Mouse (Mus musculus): ENCODE data around the gene Ppargc1a. TPM values are rescaled to one million over a fixed set of nuclear protein-coding genes. Genes with fewer than 3 reads are reported as not detected.

The Ppargc1a gene
- polyA plus RNA-seq, 1 experiment from 2014 or later = 78.1 TPM

DNA sequence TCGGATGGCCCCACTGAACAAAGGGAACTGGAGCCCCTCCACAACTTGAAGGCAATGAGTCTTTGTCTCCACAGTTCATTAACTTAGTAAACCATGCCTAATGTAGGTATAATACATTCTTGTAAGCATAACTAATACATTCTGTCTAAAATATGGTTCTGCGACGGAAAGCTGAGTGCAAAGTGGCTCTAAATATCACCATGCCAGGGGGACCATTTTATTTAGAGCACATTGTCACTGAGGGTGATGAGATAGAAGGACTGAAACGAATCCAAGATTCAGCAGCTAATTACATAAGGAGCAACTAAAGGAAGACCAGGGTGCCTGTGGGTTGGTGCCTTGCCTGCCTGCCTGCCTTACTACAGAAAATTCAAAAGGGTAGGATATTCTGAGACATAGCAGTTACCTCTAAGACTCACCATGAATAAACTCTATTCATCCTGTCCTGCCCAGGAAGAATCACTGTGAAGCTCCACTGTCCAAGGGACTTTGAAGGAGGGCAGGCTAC, 92.4 kb downstream of the Ppargc1a start:
- H3K4me2 ChIP-seq (ENCODE audit: low read depth, low read length) = no peak overlapping the region
- no peak overlapping the region for H3K27ac ChIP-seq (ENCODE audit: low read length)
- no peaks in the 10 kb centered on the region for H3K27me3 ChIP-seq (ENCODE audit: control insufficient read depth, insufficient read depth, low read length)
- H3K4me1 ChIP-seq (ENCODE audit: control insufficient read depth, insufficient read depth, low read length) = peaks cover 27% of the 10 kb centered on the region
- H3K36me3 ChIP-seq (ENCODE audit: control insufficient read depth, insufficient read depth) = peaks cover 18% of the 10 kb centered on the region
- H3K4me3 ChIP-seq (ENCODE audit: low read length) = no peak overlapping the region
- 77% methylated on average over 4 of the region's 4 CpGs for WGBS
- H3K9me3 ChIP-seq (replicated peaks; ENCODE audit: control insufficient read depth, low read length) = no peaks in the 10 kb centered on the region
- no peak overlapping the region for H3K9ac ChIP-seq (ENCODE audit: low read length)
- no peak for ATAC-seq (replicated peaks; ENCODE audit: extremely low read depth, insufficient read depth, low FRiP score)

DNA sequence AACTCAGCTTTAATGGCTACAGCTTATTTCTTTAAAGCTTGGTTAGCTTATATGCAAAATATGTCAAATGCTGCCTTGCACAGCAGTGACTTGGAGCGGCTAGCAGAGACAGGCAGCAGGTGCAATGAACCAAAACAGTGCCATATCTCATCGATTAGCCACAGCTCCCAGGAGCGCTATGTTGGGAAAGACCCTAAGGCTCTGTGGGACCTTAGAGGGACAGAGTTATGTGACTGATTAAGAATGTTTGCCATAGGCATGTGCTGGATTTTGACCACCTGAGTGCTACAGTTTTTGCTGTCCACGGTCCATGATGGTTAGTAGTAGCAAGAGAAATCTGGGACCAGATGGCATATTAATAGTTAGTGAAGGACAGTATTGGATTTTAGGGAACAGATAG, 95.9 kb downstream of the Ppargc1a start:
- 85% methylated on average over 4 of the region's 4 CpGs for WGBS
- ATAC-seq (replicated peaks; ENCODE audit: extremely low read depth, insufficient read depth, low FRiP score) = no peak
- peaks cover under 1% of the 10 kb centered on the region for H3K4me1 ChIP-seq (ENCODE audit: control insufficient read depth, insufficient read depth, low read length)
- H3K27me3 ChIP-seq (ENCODE audit: control insufficient read depth, insufficient read depth, low read length) = no peaks in the 10 kb centered on the region
- no peak overlapping the region for H3K9ac ChIP-seq (ENCODE audit: low read length)
- H3K4me2 ChIP-seq (ENCODE audit: low read depth, low read length) = no peak overlapping the region
- H3K36me3 ChIP-seq (ENCODE audit: control insufficient read depth, insufficient read depth) = peaks cover 18% of the 10 kb centered on the region
- no peak overlapping the region for H3K27ac ChIP-seq (ENCODE audit: low read length)
- no peaks in the 10 kb centered on the region for H3K9me3 ChIP-seq (replicated peaks; ENCODE audit: control insufficient read depth, low read length)
- no peak overlapping the region for H3K4me3 ChIP-seq (ENCODE audit: low read length)

DNA sequence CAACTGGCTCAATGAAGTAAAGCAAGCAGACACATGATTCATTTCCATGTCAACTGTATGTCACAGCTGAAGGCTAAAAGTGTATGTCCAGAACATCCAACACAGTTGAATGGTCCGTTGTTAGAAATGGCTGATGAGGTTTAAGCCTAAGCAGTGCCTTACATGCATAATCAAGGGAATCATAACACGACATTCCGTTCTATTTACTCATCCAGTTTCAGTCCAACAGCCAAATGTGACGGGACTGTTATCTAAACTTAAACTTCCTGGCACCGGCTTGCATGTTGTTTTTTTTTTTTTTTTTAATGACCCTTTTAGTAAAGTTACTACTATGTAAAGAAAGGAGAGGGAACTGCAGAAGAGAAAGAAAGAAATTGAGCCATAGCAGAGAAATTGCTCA, 101.5 kb downstream of the Ppargc1a start:
- Histone ChIP-seq H3K9me3 (replicated peaks; ENCODE audit: control insufficient read depth, low read length) (no peaks in the 10 kb centered on the region), H3K36me3 (ENCODE audit: control insufficient read depth, insufficient read depth) (0 out of 2 replicates have a peak, but pooled peaks cover 8% of the 10 kb centered on the region), H3K27me3 (ENCODE audit: control insufficient read depth, insufficient read depth, low read length) (no peaks in the 10 kb centered on the region), H3K27ac (ENCODE audit: low read length) (peak overlapping the region; percentile 29; the same call in 1 of the 2 replicates), H3K4me3 (ENCODE audit: low read length) (no peak overlapping the region), H3K4me2 (ENCODE audit: low read depth, low read length) (no peak overlapping the region), H3K4me1 (ENCODE audit: control insufficient read depth, insufficient read depth, low read length) (peaks cover 6% of the 10 kb centered on the region), H3K9ac (ENCODE audit: low read length) (no peak overlapping the region)
- ATAC-seq (replicated peaks; ENCODE audit: extremely low read depth, insufficient read depth, low FRiP score) = peak; percentile 67
- 29% methylated on average over 5 of the region's 5 CpGs for WGBS

DNA sequence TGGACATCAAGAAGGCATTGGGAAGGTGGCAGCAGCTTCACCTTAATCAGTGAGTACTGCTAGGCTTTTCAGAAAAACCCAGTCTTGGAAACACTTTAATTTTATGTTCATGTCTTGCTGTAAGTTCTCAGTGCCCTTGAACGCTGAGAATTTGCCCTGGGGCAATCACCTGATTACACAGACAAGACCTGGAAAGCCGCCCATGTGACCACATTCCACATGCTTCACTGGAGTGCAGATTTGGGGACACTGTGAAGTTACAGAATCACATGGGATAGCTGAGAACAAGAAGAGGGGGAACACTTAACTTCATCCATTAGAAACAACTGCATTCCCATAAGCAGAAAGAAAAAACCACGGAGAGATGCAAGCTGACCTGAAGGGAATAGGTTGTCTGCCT, 115.5 kb downstream of the Ppargc1a start:
- peaks cover 4% of the 10 kb centered on the region; the same call in 1 of the 2 replicates for H3K36me3 ChIP-seq (ENCODE audit: control insufficient read depth, insufficient read depth)
- no peak overlapping the region for H3K9ac ChIP-seq (ENCODE audit: low read length)
- peak; percentile 75 for ATAC-seq (replicated peaks; ENCODE audit: extremely low read depth, insufficient read depth, low FRiP score)
- H3K4me1 ChIP-seq (ENCODE audit: control insufficient read depth, insufficient read depth, low read length) = peaks cover 2% of the 10 kb centered on the region; the same call in 1 of the 2 replicates
- no peak overlapping the region for H3K4me3 ChIP-seq (ENCODE audit: low read length)
- no peak overlapping the region for H3K4me2 ChIP-seq (ENCODE audit: low read depth, low read length)
- H3K27me3 ChIP-seq (ENCODE audit: control insufficient read depth, insufficient read depth, low read length) = no peaks in the 10 kb centered on the region
- WGBS = 40% methylated on average over 3 of the region's 3 CpGs
- no peaks in the 10 kb centered on the region for H3K9me3 ChIP-seq (replicated peaks; ENCODE audit: control insufficient read depth, low read length)
- H3K27ac ChIP-seq (ENCODE audit: low read length) = peak overlapping the region; percentile 51

DNA sequence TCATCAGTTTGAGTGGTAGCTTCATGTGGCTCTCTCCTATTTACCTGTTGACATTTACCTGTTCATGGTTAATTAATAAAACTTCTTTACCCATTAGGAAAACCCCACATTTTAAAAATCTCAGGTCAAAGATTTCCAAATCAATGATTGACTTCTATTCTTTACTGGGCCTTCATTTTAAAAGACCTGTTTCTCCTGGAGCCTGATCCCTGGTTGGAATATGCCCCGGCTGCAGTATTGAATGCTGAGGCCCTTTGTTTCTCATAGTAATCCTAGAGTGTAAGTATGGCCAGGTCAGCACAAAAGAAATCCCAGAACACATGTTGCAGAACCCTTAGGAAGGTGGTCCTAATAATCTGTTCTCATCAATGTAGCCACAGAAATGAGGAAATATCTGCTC, 119.9 kb downstream of the Ppargc1a start:
- peaks cover 2% of the 10 kb centered on the region; the same call in 1 of the 2 replicates for H3K4me1 ChIP-seq (ENCODE audit: control insufficient read depth, insufficient read depth, low read length)
- H3K4me3 ChIP-seq (ENCODE audit: low read length) = no peak overlapping the region
- H3K27me3 ChIP-seq (ENCODE audit: control insufficient read depth, insufficient read depth, low read length) = no peaks in the 10 kb centered on the region
- 98% methylated on average over 1 of the region's 1 CpGs for WGBS
- H3K27ac ChIP-seq (ENCODE audit: low read length) = no peak overlapping the region
- no peaks in the 10 kb centered on the region for H3K9me3 ChIP-seq (replicated peaks; ENCODE audit: control insufficient read depth, low read length)
- H3K4me2 ChIP-seq (ENCODE audit: low read depth, low read length) = no peak overlapping the region
- H3K36me3 ChIP-seq (ENCODE audit: control insufficient read depth, insufficient read depth) = no peaks in the 10 kb centered on the region
- no peak overlapping the region for H3K9ac ChIP-seq (ENCODE audit: low read length)
- ATAC-seq (replicated peaks; ENCODE audit: extremely low read depth, insufficient read depth, low FRiP score) = no peak

DNA sequence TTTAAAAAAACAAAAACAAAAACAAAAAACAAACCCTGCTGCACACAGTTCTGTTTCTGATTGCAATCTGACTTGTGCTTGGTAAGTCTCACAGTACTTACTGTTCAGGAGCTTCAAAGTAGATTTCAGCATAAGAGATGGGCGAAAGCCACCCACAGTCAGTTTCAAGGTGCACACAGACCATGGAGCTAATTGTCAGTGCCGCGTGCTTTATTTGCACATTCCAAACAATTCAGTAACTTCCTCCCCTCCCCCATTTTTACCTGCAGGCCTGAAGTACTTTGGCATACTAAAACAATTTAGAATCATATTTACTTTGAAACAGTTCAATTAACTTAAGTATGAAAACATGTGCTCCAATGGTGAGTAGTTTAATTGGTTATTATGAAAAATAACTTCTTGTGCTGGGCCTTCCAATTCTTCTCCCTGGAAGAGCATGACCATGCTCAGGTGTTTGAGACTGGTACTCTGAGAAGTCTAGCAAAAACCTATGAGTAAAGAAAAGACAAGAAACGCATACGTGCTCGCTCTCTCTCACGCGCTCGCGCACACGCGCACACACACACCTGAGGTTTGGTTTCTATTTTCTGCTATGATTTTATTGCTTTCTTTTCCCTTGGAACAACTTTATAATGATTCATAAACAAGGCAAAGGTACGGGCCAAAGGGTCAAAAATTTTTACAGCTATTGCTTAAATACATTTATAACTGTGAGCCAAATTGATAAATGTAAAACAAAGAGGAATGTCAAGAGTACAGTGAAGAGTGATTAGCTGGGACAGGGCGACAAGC, 121.0 kb downstream of the Ppargc1a start:
- no peaks in the 10 kb centered on the region for H3K36me3 ChIP-seq (ENCODE audit: control insufficient read depth, insufficient read depth)
- no peak overlapping the region for H3K27ac ChIP-seq (ENCODE audit: low read length)
- no peaks in the 10 kb centered on the region for H3K27me3 ChIP-seq (ENCODE audit: control insufficient read depth, insufficient read depth, low read length)
- ATAC-seq (replicated peaks; ENCODE audit: extremely low read depth, insufficient read depth, low FRiP score) = no peak
- 91% methylated on average over 14 of the region's 14 CpGs for WGBS
- no peaks in the 10 kb centered on the region for H3K9me3 ChIP-seq (replicated peaks; ENCODE audit: control insufficient read depth, low read length)
- no peak overlapping the region for H3K4me3 ChIP-seq (ENCODE audit: low read length)
- no peak overlapping the region for H3K4me2 ChIP-seq (ENCODE audit: low read depth, low read length)
- peaks cover 3% of the 10 kb centered on the region; the same call in 1 of the 2 replicates for H3K4me1 ChIP-seq (ENCODE audit: control insufficient read depth, insufficient read depth, low read length)
- H3K9ac ChIP-seq (ENCODE audit: low read length) = no peak overlapping the region

DNA sequence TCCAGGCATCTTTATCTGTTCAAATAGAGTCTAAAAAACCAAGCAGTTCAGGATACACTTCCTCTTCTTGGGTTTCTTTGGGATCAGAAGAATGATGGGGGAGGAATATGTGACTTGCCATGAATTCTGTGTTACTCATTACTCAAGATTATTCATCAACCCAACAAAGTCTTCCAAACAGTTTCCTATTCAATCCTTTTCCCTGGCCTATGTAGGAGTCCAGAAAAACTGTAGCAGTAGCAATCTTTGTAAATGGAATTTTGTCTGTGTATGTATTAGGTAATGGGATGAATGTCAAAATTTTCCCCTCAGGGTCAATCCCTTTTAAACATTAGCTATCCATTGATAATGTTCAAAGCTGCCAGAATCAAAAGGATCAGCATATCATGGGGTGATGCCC, 121.8 kb downstream of the Ppargc1a start:
- no peak overlapping the region for H3K4me2 ChIP-seq (ENCODE audit: low read depth, low read length)
- H3K27ac ChIP-seq (ENCODE audit: low read length) = no peak overlapping the region
- ATAC-seq (replicated peaks; ENCODE audit: extremely low read depth, insufficient read depth, low FRiP score) = no peak
- no peaks in the 10 kb centered on the region for H3K9me3 ChIP-seq (replicated peaks; ENCODE audit: control insufficient read depth, low read length)
- no peaks in the 10 kb centered on the region for H3K27me3 ChIP-seq (ENCODE audit: control insufficient read depth, insufficient read depth, low read length)
- H3K36me3 ChIP-seq (ENCODE audit: control insufficient read depth, insufficient read depth) = no peaks in the 10 kb centered on the region
- H3K4me1 ChIP-seq (ENCODE audit: control insufficient read depth, insufficient read depth, low read length) = peaks cover 3% of the 10 kb centered on the region; the same call in 1 of the 2 replicates
- H3K9ac ChIP-seq (ENCODE audit: low read length) = no peak overlapping the region
- H3K4me3 ChIP-seq (ENCODE audit: low read length) = no peak overlapping the region

DNA sequence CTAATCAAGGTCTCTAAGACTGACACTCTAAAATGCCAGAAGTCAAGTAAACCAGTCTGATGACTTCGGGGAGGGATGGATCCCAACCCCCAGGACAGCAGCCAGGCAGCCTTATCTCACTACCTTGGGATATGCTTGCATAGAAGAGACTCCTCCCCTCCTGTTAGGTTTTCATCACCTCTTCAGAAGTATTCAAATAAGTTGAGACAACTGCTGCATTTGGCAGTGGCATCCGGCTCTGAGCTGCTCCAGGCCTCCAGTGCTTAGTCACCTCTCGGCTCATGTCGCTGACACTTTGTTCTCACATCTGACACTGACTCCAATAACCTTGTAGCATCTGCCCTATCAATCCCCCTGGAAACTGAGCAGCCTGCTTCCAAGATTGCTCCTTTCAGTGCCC, 127.8 kb downstream of the Ppargc1a start:
- no peaks in the 10 kb centered on the region for H3K36me3 ChIP-seq (ENCODE audit: control insufficient read depth, insufficient read depth)
- H3K4me1 ChIP-seq (ENCODE audit: control insufficient read depth, insufficient read depth, low read length) = peaks cover 16% of the 10 kb centered on the region
- no peak overlapping the region for H3K4me3 ChIP-seq (ENCODE audit: low read length)
- H3K27me3 ChIP-seq (ENCODE audit: control insufficient read depth, insufficient read depth, low read length) = no peaks in the 10 kb centered on the region
- WGBS = 12% methylated on average over 4 of the region's 4 CpGs
- ATAC-seq (replicated peaks; ENCODE audit: extremely low read depth, insufficient read depth, low FRiP score) = peak; percentile 90
- peak overlapping the region; percentile 11; the same call in 1 of the 2 replicates for H3K27ac ChIP-seq (ENCODE audit: low read length)
- H3K9me3 ChIP-seq (replicated peaks; ENCODE audit: control insufficient read depth, low read length) = no peaks in the 10 kb centered on the region
- H3K9ac ChIP-seq (ENCODE audit: low read length) = no peak overlapping the region
- peak overlapping the region; percentile 6; the same call in 1 of the 2 replicates for H3K4me2 ChIP-seq (ENCODE audit: low read depth, low read length)

DNA sequence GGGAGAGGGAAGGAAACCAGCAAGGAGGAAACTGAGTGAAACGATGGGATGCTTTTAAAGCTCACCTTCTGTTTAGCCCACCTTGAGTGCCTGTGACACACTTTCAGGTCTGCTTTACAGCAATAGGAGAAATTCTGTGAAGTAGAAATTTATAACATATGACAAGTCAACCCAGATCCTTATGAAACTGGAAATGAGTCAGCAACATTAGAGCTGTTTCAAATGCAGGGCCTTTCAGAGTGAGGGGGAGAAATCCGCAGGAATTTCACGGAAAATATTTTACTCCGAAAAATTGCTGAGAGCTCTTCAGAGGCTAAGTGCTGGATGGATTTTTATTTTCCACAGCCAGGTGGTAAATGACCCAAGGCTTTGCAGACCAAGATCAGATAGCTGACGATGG, 133.6 kb downstream of the Ppargc1a start:
- Histone ChIP-seq H3K36me3 (ENCODE audit: control insufficient read depth, insufficient read depth) (no peaks in the 10 kb centered on the region), H3K9me3 (replicated peaks; ENCODE audit: control insufficient read depth, low read length) (no peaks in the 10 kb centered on the region), H3K4me1 (ENCODE audit: control insufficient read depth, insufficient read depth, low read length) (no peaks in the 10 kb centered on the region), H3K4me2 (ENCODE audit: low read depth, low read length) (no peak overlapping the region), H3K27me3 (ENCODE audit: control insufficient read depth, insufficient read depth, low read length) (no peaks in the 10 kb centered on the region), H3K9ac (ENCODE audit: low read length) (no peak overlapping the region), H3K4me3 (ENCODE audit: low read length) (no peak overlapping the region), H3K27ac (ENCODE audit: low read length) (no peak overlapping the region)
- no peak for ATAC-seq (replicated peaks; ENCODE audit: extremely low read depth, insufficient read depth, low FRiP score)
- WGBS = 78% methylated on average over 5 of the region's 5 CpGs
